Mouse (Mus musculus): ENCODE measurements at regions not wholly inside any gene's neighbourhood (a gene's known extent, or its start where the extent isn't known, plus 50 kb on each side); places are given as distances from the start of the nearest gene placed in this dataset.
A peak's percentile ranks its signal among the peaks of the same experiment; 100 is the strongest.

GRCm38 (mm10) chr1:35388181-35388580, 538.4 kb downstream of the Plekhb2 start:
- no peaks in the 10 kb centered on the region for H3K9me3 ChIP-seq
- H3K4me1 ChIP-seq (replicated peaks), result 0 out of 2 replicates have a peak, but pooled peaks cover under 1% of the 10 kb centered on the region
- 33% methylated on average over 6 of the region's 6 CpGs for WGBS
- H3K4me3 ChIP-seq, result no peak overlapping the region
- no peak overlapping the region for H3K27ac ChIP-seq
- DNase-seq (ENCODE audit: low spot score), result peak; percentile 62
- no peaks in the 10 kb centered on the region for H3K36me3 ChIP-seq
- no peaks in the 10 kb centered on the region for H3K27me3 ChIP-seq (ENCODE audit: insufficient read depth, poor library complexity, severe bottlenecking)

GRCm38 (mm10) chr1:35390371-35390770, 540.6 kb downstream of the Plekhb2 start:
- H3K27me3 ChIP-seq (ENCODE audit: insufficient read depth, poor library complexity, severe bottlenecking), result no peaks in the 10 kb centered on the region
- no peaks in the 10 kb centered on the region for H3K36me3 ChIP-seq
- no peaks in the 10 kb centered on the region for H3K9me3 ChIP-seq
- H3K4me3 ChIP-seq, result no peak overlapping the region
- H3K4me1 ChIP-seq (replicated peaks), result 0 out of 2 replicates have a peak, but pooled peaks cover 6% of the 10 kb centered on the region
- no peak for DNase-seq (ENCODE audit: low spot score)
- H3K27ac ChIP-seq, result no peak overlapping the region
- WGBS, result 78% methylated on average over 4 of the region's 4 CpGs

- Histone ChIP-seq H3K36me3 (no peaks in the 10 kb centered on the region), H3K9me3 (no peaks in the 10 kb centered on the region), H3K27ac (no peak overlapping the region), H3K4me1 (replicated peaks) (0 out of 2 replicates have a peak, but pooled peaks cover 6% of the 10 kb centered on the region), H3K27me3 (ENCODE audit: insufficient read depth, poor library complexity, severe bottlenecking) (no peaks in the 10 kb centered on the region), H3K4me3 (no peak overlapping the region)
- DNase-seq (ENCODE audit: low spot score), result no peak
- 85% methylated on average over 7 of the region's 7 CpGs for WGBS
Measured at GRCm38 (mm10) chr1:35390858-35391586, 541.2 kb downstream of the Plekhb2 start.

- no peaks in the 10 kb centered on the region for H3K27me3 ChIP-seq (ENCODE audit: insufficient read depth, poor library complexity, severe bottlenecking)
- no peak overlapping the region for H3K4me3 ChIP-seq
- no peak overlapping the region for H3K27ac ChIP-seq
- DNase-seq (ENCODE audit: low spot score), result no peak
- H3K36me3 ChIP-seq, result no peaks in the 10 kb centered on the region
- 0 out of 2 replicates have a peak, but pooled peaks cover 6% of the 10 kb centered on the region for H3K4me1 ChIP-seq (replicated peaks)
- 72% methylated on average over 6 of the region's 6 CpGs for WGBS
- no peaks in the 10 kb centered on the region for H3K9me3 ChIP-seq
Measured at GRCm38 (mm10) chr1:35393550-35394118, 543.9 kb downstream of the Plekhb2 start.

- no peak overlapping the region for H3K4me3 ChIP-seq
- WGBS, result 86% methylated on average over 11 of the region's 11 CpGs
- H3K9me3 ChIP-seq, result no peaks in the 10 kb centered on the region
- H3K4me1 ChIP-seq (replicated peaks), result peaks cover 13% of the 10 kb centered on the region
- no peaks in the 10 kb centered on the region for H3K27me3 ChIP-seq (ENCODE audit: insufficient read depth, poor library complexity, severe bottlenecking)
- no peaks in the 10 kb centered on the region for H3K36me3 ChIP-seq
- no peak for DNase-seq (ENCODE audit: low spot score)
- no peak overlapping the region for H3K27ac ChIP-seq
Measured at GRCm38 (mm10) chr1:35400674-35401359, 551.0 kb downstream of the Plekhb2 start.

GRCm38 (mm10) chr1:35402995-35403394, 553.2 kb downstream of the Plekhb2 start:
- H3K4me1 ChIP-seq (replicated peaks), result peaks cover 13% of the 10 kb centered on the region
- WGBS, result 75% methylated on average over 4 of the region's 4 CpGs
- no peak for DNase-seq (ENCODE audit: low spot score)
- H3K9me3 ChIP-seq, result no peaks in the 10 kb centered on the region
- H3K36me3 ChIP-seq, result no peaks in the 10 kb centered on the region
- H3K4me3 ChIP-seq, result no peak overlapping the region
- H3K27ac ChIP-seq, result no peak overlapping the region; the same call in 1 of the 2 replicates
- no peaks in the 10 kb centered on the region for H3K27me3 ChIP-seq (ENCODE audit: insufficient read depth, poor library complexity, severe bottlenecking)

GRCm38 (mm10) chr1:35405418-35405817, 555.6 kb downstream of the Plekhb2 start:
- WGBS, result 88% methylated on average over 6 of the region's 6 CpGs
- DNase-seq (ENCODE audit: low spot score), result no peak
- Histone ChIP-seq H3K9me3 (no peaks in the 10 kb centered on the region), H3K4me3 (no peak overlapping the region), H3K4me1 (replicated peaks) (peaks cover 13% of the 10 kb centered on the region), H3K27me3 (ENCODE audit: insufficient read depth, poor library complexity, severe bottlenecking) (no peaks in the 10 kb centered on the region), H3K27ac (no peak overlapping the region), H3K36me3 (no peaks in the 10 kb centered on the region)

GRCm38 (mm10) chr1:35415646-35416045, 565.9 kb downstream of the Plekhb2 start:
- WGBS, result 87% methylated on average over 1 of the region's 1 CpGs

GRCm38 (mm10) chr1:35428126-35428840, 578.5 kb downstream of the Plekhb2 start:
- 90% methylated on average over 8 of the region's 8 CpGs for WGBS

More at GRCm38 (mm10) chr1:35415646-35416045, 565.9 kb downstream of the Plekhb2 start:
- H3K9me3 ChIP-seq, result no peaks in the 10 kb centered on the region
- no peak for DNase-seq (ENCODE audit: low spot score)
- H3K36me3 ChIP-seq, result no peaks in the 10 kb centered on the region
- H3K4me1 ChIP-seq (replicated peaks), result peaks cover 9% of the 10 kb centered on the region
- no peaks in the 10 kb centered on the region for H3K27me3 ChIP-seq (ENCODE audit: insufficient read depth, poor library complexity, severe bottlenecking)
- H3K4me3 ChIP-seq, result no peak overlapping the region
- H3K27ac ChIP-seq, result no peak overlapping the region

GRCm38 (mm10) chr1:35429471-35429870, 579.7 kb downstream of the Plekhb2 start:
- WGBS, result 85% methylated on average over 1 of the region's 1 CpGs
- H3K27me3 ChIP-seq (ENCODE audit: insufficient read depth, poor library complexity, severe bottlenecking), result no peaks in the 10 kb centered on the region
- H3K4me3 ChIP-seq, result no peak overlapping the region
- H3K36me3 ChIP-seq, result no peaks in the 10 kb centered on the region
- DNase-seq (ENCODE audit: low spot score), result no peak
- peaks cover 10% of the 10 kb centered on the region for H3K9me3 ChIP-seq
- H3K4me1 ChIP-seq (replicated peaks), result no peaks in the 10 kb centered on the region
- no peak overlapping the region for H3K27ac ChIP-seq

More at GRCm38 (mm10) chr1:35428126-35428840, 578.5 kb downstream of the Plekhb2 start:
- H3K27me3 ChIP-seq (ENCODE audit: insufficient read depth, poor library complexity, severe bottlenecking), result no peaks in the 10 kb centered on the region
- H3K9me3 ChIP-seq, result peaks cover 10% of the 10 kb centered on the region
- H3K36me3 ChIP-seq, result no peaks in the 10 kb centered on the region
- H3K4me3 ChIP-seq, result no peak overlapping the region
- DNase-seq (ENCODE audit: low spot score), result no peak
- H3K4me1 ChIP-seq (replicated peaks), result no peaks in the 10 kb centered on the region
- no peak overlapping the region for H3K27ac ChIP-seq

- no peaks in the 10 kb centered on the region for H3K36me3 ChIP-seq
- no peak for DNase-seq (ENCODE audit: low spot score)
- no peaks in the 10 kb centered on the region for H3K4me1 ChIP-seq (replicated peaks)
- WGBS, result 71% methylated on average over 3 of the region's 3 CpGs
- H3K27ac ChIP-seq, result no peak overlapping the region
- peaks cover 6% of the 10 kb centered on the region for H3K9me3 ChIP-seq
- H3K27me3 ChIP-seq (ENCODE audit: insufficient read depth, poor library complexity, severe bottlenecking), result no peaks in the 10 kb centered on the region
- no peak overlapping the region for H3K4me3 ChIP-seq
Measured at GRCm38 (mm10) chr1:35435721-35436120, 585.9 kb downstream of the Plekhb2 start.

- DNase-seq (ENCODE audit: low spot score), result no peak
- no peaks in the 10 kb centered on the region for H3K9me3 ChIP-seq
- no peak overlapping the region for H3K4me3 ChIP-seq
- no peaks in the 10 kb centered on the region for H3K4me1 ChIP-seq (replicated peaks)
- H3K36me3 ChIP-seq, result no peaks in the 10 kb centered on the region
- no peak overlapping the region for H3K27ac ChIP-seq
- H3K27me3 ChIP-seq (ENCODE audit: insufficient read depth, poor library complexity, severe bottlenecking), result no peaks in the 10 kb centered on the region
Measured at GRCm38 (mm10) chr1:35447345-35447744, 597.6 kb downstream of the Plekhb2 start.
